Mouse (Mus musculus): ENCODE measurements around the gene Gm15056. TPM values are rescaled to one million over a fixed set of nuclear protein-coding genes. Genes with fewer than 3 reads are reported as not detected.

Gm15056 gene
- not detected for total RNA-seq (2023)

GRCm38 (mm10) chr8:20902527-20902926 is at the start of gene Gm15056:
TSS of gene Gm15056 (minus strand) at chr8:20902627.

GRCm38 (mm10) chr8:20944610-20945009 is 42.2 kb upstream of the Gm15056 start, which contains the start of gene AY761185:
TSS of gene AY761185 (minus strand) at chr8:20944710.

GRCm38 (mm10) chr8:20921971-20922370 is 19.5 kb upstream of the Gm15056 start, which contains the start of gene Gm6040:
TSS of gene Gm6040 (minus strand) at chr8:20922071.

GRCm38 (mm10) chr8:20892369-20892768 is 10.1 kb downstream of the Gm15056 start, which contains the start of gene Defb33:
TSS of gene Defb33 (plus strand) at chr8:20892669.

Other genes starting within 250 kb of the Gm15056 start
- gene Defb33, start 10.0 kb downstream of the Gm15056 start, total RNA-seq (2023), result not detected
- not detected for gene Gm6040, start 19.4 kb upstream of the Gm15056 start, total RNA-seq (2023)
- not detected for gene AY761185, start 42.1 kb upstream of the Gm15056 start, total RNA-seq (2023)
- not detected for gene Defa21, start 122.9 kb upstream of the Gm15056 start, total RNA-seq (2023)
- not detected for gene Defa23, start 152.4 kb upstream of the Gm15056 start, total RNA-seq (2023)
- gene Defa35, start 162.4 kb upstream of the Gm15056 start, total RNA-seq (2023), result not detected
- not detected for gene Defa25, start 181.8 kb upstream of the Gm15056 start, total RNA-seq (2023)
- not detected for gene Gm14851, start 193.4 kb upstream of the Gm15056 start, total RNA-seq (2023)
- gene Defa30, start 232.0 kb upstream of the Gm15056 start, total RNA-seq (2023), result not detected

All from T-cell, adult 66 days (primary cell).